Mouse (Mus musculus) neural tube, embryonic 13.5 days (tissue): ENCODE results near the gene Actb. TPM values are rescaled to one million over a fixed set of nuclear protein-coding genes. Genes with fewer than 3 reads are reported as not detected.

Source experiments
- ATAC-seq: fragments of 200-750 bp; cut with Nextera tagmentation; 2 replicates; pipeline ENCODE4 v1.8.0; 2017; ENCODE audit warnings: low read depth, mild to moderate bottlenecking, moderate TSS enrichment, moderate library complexity
- H3K27ac ChIP-seq: fragments of 300-500 bp; sonication (generic); replicated peaks from 2 replicates; pipeline ENCODE4 v1.5.1; 2015; ENCODE audit warnings: moderate library complexity, mild to moderate bottlenecking, inconsistent platforms
- H3K27me3 ChIP-seq: fragments of 300-500 bp; sonication (generic); 2 replicates; pipeline ENCODE4 v1.6.1; 2015; ENCODE audit warnings: mild to moderate bottlenecking, inconsistent platforms
- H3K36me3 ChIP-seq: fragments of 300-500 bp; sonication (generic); 2 replicates; pipeline ENCODE4 v1.6.1; 2015; ENCODE audit warnings: mild to moderate bottlenecking, inconsistent platforms
- H3K4me1 ChIP-seq: fragments of 300-500 bp; sonication (generic); replicated peaks from 2 replicates; pipeline ENCODE4 v1.6.1; 2015; ENCODE audit warnings: inconsistent platforms
- H3K4me2 ChIP-seq: fragments of 300-500 bp; sonication (generic); 2 replicates; pipeline ENCODE4 v1.6.1; 2015; ENCODE audit warnings: inconsistent platforms, mild to moderate bottlenecking, moderate library complexity
- H3K4me3 ChIP-seq: fragments of 300-500 bp; sonication (generic); 2 replicates; pipeline ENCODE4 v1.5.1; 2015; ENCODE audit warnings: mild to moderate bottlenecking, inconsistent platforms
- H3K9ac ChIP-seq: fragments of 300-500 bp; sonication (generic); 2 replicates; pipeline ENCODE4 v1.6.1; 2015; ENCODE audit warnings: moderate library complexity, mild to moderate bottlenecking, inconsistent platforms
- H3K9me3 ChIP-seq: fragments of 300-500 bp; sonication (generic); 2 replicates; pipeline ENCODE4 v1.6.1; 2016; ENCODE audit warnings: inconsistent platforms
- WGBS: fragments of 180-500 bp; shearing (Covaris S2); methylation state at CpG from one replicate; pipeline ENCODE4 v1.1.7; 2015; 5-methylcytosine and 5-hydroxymethylcytosine counted together
- polyA plus RNA-seq: library from polyadenylated mRNA; unstranded; fragments of >200 nt; fragmentation: Nextera tagmentation; extraction: Ambion mirVana; gene quantifications from 2 replicates; pipeline ENCODE4 v1.2.1, GENCODE M21; 2015

Actb gene
- polyA plus RNA-seq, 1 experiment from 2014 or later, result 16,772 TPM

- 29% methylated on average over 9 of the region's 9 CpGs for WGBS
- Histone ChIP-seq H3K4me3 (no peak overlapping the region), H3K4me2 (no peak overlapping the region), H3K27me3 (peaks cover 6% of the 10 kb centered on the region), H3K4me1 (peaks cover 15% of the 10 kb centered on the region), H3K9ac (no peak overlapping the region; the same call in 1 of the 2 replicates), H3K36me3 (no peaks in the 10 kb centered on the region), H3K27ac (no peak overlapping the region), H3K9me3 (no peaks in the 10 kb centered on the region)
- ATAC-seq, result no peak
These were observed 25.6 kb upstream of the Actb start for GRCm38 (mm10) chr5:142932084-142932685.

DNA sequence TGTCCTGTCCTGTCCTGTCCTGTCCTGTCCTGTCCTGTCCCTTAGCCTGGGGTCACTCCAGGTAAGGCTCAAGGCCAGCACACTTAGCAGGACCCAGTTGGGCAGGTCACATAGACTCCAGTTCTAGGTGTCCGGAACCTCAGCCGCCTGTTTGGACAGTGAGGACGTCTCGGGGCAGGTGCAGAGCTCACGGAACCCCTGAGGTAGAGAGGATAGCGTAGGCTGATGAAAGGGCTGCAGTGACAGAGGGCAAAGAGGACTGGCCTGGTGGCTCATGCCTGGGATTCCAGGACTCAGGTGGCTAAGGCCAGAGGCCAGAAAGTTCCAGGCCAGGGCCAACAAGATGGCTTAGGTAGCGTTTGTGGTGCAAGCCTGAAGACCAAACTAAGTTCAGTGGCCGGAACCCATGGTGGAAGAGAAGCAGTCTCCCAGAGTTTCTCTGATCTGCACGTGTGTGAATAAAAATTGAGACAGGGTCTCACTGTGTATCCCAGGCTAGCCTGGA, 24.7 kb upstream of the Actb start:
- no peak for ATAC-seq
- H3K9ac ChIP-seq, result no peak overlapping the region
- no peaks in the 10 kb centered on the region for H3K9me3 ChIP-seq
- H3K4me2 ChIP-seq, result no peak overlapping the region
- no peaks in the 10 kb centered on the region for H3K36me3 ChIP-seq
- H3K27ac ChIP-seq, result no peak overlapping the region
- peaks cover 6% of the 10 kb centered on the region for H3K27me3 ChIP-seq
- no peak overlapping the region for H3K4me3 ChIP-seq
- H3K4me1 ChIP-seq, result peaks cover 19% of the 10 kb centered on the region
- 92% methylated on average over 9 of the region's 9 CpGs for WGBS

DNA sequence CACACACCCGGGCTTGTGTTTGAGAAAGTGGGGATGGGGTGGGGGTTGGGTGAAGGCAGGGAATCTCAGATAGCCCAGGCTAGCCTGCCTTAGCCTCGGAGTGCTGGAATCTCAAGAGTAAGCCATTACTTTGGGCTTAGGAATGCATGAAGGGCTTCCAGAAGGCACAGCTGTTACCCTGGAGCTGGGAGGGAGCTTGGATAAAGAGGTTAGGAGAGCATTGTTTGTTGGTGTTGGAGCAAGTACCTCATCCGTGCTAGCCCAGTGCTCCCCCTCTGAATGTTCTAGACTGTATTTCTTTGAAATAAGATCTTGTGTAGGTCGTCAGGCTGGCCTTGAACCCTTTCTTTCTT, 22.8 kb upstream of the Actb start:
- H3K4me3 ChIP-seq, result peak overlapping the region; percentile 39
- 23% methylated on average over 4 of the region's 4 CpGs for WGBS
- H3K36me3 ChIP-seq, result no peaks in the 10 kb centered on the region
- peak overlapping the region; percentile 33; the same call in 1 of the 2 replicates for H3K27ac ChIP-seq
- peaks cover 6% of the 10 kb centered on the region for H3K27me3 ChIP-seq
- ATAC-seq, result no peak
- H3K4me2 ChIP-seq, result peak overlapping the region; percentile 63
- peaks cover 19% of the 10 kb centered on the region for H3K4me1 ChIP-seq
- no peaks in the 10 kb centered on the region for H3K9me3 ChIP-seq
- peak overlapping the region; percentile 64 for H3K9ac ChIP-seq

DNA sequence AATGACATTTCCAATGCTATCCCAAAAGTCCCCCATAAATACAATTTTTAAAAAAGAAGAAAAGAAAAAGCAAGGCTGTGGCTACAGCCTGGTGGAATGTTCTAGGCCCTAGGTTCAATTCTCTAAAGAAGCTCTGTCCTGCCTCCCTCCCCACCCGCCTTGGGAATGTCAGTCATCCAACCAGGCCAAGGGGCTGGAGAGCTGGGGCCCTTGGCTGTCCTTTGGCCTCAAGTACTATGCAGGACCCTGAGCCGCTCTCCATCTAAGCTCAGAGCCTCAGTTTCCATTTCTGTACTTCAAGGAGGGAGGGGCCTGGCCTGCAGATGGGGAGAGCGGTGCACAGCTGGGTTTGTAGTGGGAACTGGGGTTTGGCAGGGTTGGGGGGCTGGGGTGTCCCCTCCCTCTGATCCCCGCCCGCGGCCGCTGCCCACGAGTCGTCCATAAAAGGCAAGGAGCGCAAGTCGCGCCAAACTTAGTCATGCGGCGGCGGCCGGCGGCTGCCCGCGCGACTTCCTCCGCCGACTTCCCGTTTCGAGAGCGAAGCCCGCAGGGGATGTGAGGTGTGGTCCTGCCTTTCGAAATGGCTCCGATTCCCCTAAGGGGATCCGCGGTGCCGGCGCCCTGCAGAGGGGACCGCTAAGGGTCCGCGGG, 22.3 kb upstream of the Actb start:
- no peaks in the 10 kb centered on the region for H3K9me3 ChIP-seq
- peaks cover 19% of the 10 kb centered on the region for H3K4me1 ChIP-seq
- peak overlapping the region; percentile 63 for H3K4me2 ChIP-seq
- H3K27ac ChIP-seq, result peak overlapping the region; percentile 33; the same call in 1 of the 2 replicates
- peaks cover 6% of the 10 kb centered on the region for H3K27me3 ChIP-seq
- 4% methylated on average over 35 of the region's 35 CpGs for WGBS
- H3K4me3 ChIP-seq, result peak overlapping the region; percentile 39
- H3K36me3 ChIP-seq, result no peaks in the 10 kb centered on the region
- ATAC-seq, result no peak
- H3K9ac ChIP-seq, result peak overlapping the region; percentile 64

DNA sequence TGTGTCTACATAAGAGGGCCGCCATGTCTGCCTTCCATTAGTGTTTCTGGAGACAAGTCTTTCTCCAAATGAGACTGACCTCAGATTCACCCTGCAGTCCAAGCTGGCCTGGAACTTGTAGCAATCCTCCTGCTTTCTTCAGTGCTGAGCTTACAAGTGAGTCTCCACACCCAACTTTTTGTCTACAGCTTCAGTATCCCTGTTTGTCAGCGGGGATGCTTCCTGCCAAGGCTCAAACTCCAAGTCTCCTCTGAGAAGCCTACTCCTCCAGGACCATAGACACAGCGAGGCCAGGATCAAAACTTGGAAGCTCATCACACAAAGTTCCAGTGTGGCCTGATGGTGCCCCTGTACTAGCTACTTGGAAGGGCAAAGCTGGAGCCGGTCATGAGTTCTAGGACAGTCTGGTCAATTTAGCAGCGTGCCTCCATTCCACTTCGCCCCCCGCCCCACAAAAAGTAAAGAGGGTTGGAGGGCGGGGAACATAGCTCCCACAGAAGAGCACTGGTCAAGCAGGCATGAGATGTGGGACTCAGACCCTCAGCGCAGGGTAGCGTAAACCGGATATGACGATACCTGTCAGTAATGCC, 20.9 kb upstream of the Actb start:
- H3K4me3 ChIP-seq, result no peak overlapping the region
- H3K36me3 ChIP-seq, result no peaks in the 10 kb centered on the region
- no peak overlapping the region for H3K27ac ChIP-seq
- no peak for ATAC-seq
- no peak overlapping the region for H3K9ac ChIP-seq
- 90% methylated on average over 12 of the region's 12 CpGs for WGBS
- H3K27me3 ChIP-seq, result peaks cover 6% of the 10 kb centered on the region
- no peak overlapping the region for H3K4me2 ChIP-seq
- peaks cover 19% of the 10 kb centered on the region for H3K4me1 ChIP-seq
- H3K9me3 ChIP-seq, result no peaks in the 10 kb centered on the region

GRCm38 (mm10) chr5:142926940-142927228, 20.3 kb upstream of the Actb start:
- Histone ChIP-seq H3K4me2 (no peak overlapping the region), H3K9ac (no peak overlapping the region), H3K27me3 (peaks cover 6% of the 10 kb centered on the region), H3K4me3 (no peak overlapping the region), H3K9me3 (no peaks in the 10 kb centered on the region), H3K36me3 (no peaks in the 10 kb centered on the region), H3K4me1 (peaks cover 19% of the 10 kb centered on the region), H3K27ac (no peak overlapping the region)
- ATAC-seq, result no peak
- WGBS, result 66% methylated on average over 3 of the region's 3 CpGs

GRCm38 (mm10) chr5:142926204-142926939, 19.8 kb upstream of the Actb start:
- Histone ChIP-seq H3K27me3 (peaks cover 6% of the 10 kb centered on the region), H3K27ac (no peak overlapping the region), H3K36me3 (no peaks in the 10 kb centered on the region), H3K4me3 (no peak overlapping the region), H3K9me3 (no peaks in the 10 kb centered on the region), H3K9ac (no peak overlapping the region), H3K4me1 (peaks cover 19% of the 10 kb centered on the region), H3K4me2 (no peak overlapping the region)
- peak; percentile 45; the same call in 1 of the 2 replicates for ATAC-seq
- WGBS, result 17% methylated on average over 13 of the region's 13 CpGs

DNA sequence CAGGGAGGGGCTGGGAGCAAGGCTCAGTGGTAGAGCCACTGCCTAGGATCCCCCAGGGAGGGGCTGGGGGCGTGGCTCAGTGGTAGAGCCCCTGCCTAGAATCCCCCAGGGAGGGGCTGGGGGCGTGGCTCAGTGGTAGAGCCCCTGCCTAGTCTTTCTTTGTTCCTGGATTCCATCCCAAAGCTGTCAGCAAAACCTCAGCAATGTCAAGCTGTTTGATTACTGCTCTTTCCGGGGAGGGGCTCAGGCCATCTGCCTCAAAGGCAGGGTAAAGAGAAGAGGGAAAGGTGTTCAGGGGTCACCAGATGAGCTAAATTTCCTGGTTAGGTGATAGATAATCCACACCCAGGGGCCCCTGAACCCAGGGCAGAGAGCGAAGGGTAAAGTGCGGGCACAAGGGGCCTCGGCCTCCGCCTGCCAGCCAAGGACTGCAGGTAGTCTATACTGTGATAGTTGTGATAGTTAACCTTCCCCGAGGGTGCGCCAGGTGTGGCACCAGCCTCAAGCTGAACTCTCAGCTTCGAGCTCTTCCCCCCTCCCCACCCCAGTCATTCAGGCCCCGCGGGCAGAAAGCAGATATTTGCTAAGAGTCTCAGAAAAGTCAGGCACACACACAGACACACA, 17.9 kb upstream of the Actb start:
- Histone ChIP-seq H3K4me1 (peaks cover 19% of the 10 kb centered on the region), H3K4me3 (no peak overlapping the region), H3K9me3 (no peaks in the 10 kb centered on the region), H3K9ac (no peak overlapping the region), H3K27me3 (peaks cover 6% of the 10 kb centered on the region), H3K36me3 (no peaks in the 10 kb centered on the region), H3K27ac (no peak overlapping the region), H3K4me2 (no peak overlapping the region)
- no peak for ATAC-seq
- WGBS, result 77% methylated on average over 12 of the region's 12 CpGs

GRCm38 (mm10) chr5:142923781-142924180, 17.2 kb upstream of the Actb start:
- H3K4me1 ChIP-seq, result peaks cover 14% of the 10 kb centered on the region
- no peak overlapping the region for H3K9ac ChIP-seq
- H3K4me3 ChIP-seq, result no peak overlapping the region
- H3K27me3 ChIP-seq, result peaks cover 4% of the 10 kb centered on the region
- ATAC-seq, result no peak
- no peak overlapping the region for H3K4me2 ChIP-seq
- H3K36me3 ChIP-seq, result no peaks in the 10 kb centered on the region
- no peak overlapping the region for H3K27ac ChIP-seq
- 91% methylated on average over 3 of the region's 3 CpGs for WGBS
- no peaks in the 10 kb centered on the region for H3K9me3 ChIP-seq

DNA sequence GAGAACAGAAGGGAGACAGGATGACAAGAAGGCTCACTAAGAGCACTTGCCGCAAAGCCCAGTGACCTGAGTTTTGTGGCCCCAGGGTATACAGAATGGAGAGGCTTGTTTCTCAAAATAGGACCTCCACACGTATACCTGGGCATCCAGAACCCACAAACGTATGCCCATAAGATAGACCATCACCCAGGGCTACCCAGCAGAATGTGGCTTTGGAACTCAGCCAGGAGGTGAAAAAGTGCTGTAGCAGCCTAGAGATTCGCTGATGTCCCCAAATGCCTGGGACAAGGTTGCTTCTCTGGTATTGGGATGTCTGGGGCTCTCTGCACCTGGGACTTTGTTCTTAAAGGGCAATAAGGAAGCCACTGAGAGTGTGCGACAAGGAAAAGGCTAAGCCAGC, 15.7 kb upstream of the Actb start:
- Histone ChIP-seq H3K9me3 (no peaks in the 10 kb centered on the region), H3K4me3 (no peak overlapping the region), H3K36me3 (no peaks in the 10 kb centered on the region), H3K27ac (no peak overlapping the region), H3K4me1 (peaks cover 12% of the 10 kb centered on the region), H3K4me2 (no peak overlapping the region), H3K27me3 (no peaks in the 10 kb centered on the region), H3K9ac (no peak overlapping the region)
- WGBS, result 89% methylated on average over 5 of the region's 5 CpGs
- no peak for ATAC-seq

DNA sequence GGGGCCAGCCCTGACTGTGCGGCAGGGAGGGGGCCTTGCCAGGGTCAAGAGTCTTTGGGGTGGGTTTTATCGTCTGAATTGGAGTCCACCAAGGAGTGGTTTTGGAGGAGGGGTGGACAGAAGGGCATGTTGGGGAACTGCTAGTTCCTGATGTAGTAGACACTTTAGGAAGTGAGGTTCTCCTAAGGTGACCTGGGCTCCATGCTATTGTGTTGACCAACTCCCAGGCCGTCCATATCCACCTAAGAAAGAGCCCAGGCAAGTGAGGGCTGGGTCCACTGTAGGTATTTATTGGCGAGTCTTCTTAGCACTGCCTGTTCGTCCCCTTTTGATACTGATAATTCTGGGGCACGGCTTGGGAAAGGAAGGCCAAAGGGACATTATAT, 14.5 kb upstream of the Actb start:
- Histone ChIP-seq H3K9me3 (no peaks in the 10 kb centered on the region), H3K4me1 (peaks cover 3% of the 10 kb centered on the region), H3K27me3 (no peaks in the 10 kb centered on the region), H3K27ac (no peak overlapping the region), H3K4me2 (no peak overlapping the region), H3K4me3 (no peak overlapping the region), H3K36me3 (no peaks in the 10 kb centered on the region), H3K9ac (no peak overlapping the region)
- no peak for ATAC-seq
- WGBS, result 80% methylated on average over 6 of the region's 6 CpGs
